Mouse (Mus musculus): Measurements from ENCODE around the gene Cct6b.

DNA sequence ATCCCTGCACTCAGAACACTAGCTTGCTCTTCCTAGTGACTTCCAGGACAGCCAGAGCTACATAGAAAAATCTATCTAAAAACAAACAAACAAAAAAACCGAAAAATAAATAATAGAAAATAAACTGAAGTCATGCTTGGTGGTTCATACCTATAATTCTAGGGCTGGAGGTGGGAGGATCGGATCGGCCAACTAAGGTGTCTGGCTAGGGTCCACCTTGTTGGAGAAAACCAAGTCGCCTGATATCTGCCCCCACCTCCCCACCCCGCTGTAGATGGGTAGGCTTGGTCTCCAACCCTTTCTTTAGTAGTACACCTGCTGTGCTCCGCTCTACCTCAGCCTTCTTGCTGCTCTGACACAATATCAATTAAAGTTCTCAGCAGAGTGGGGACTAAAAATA lies 18.1 kb upstream of the Cct6b start:
- TF ChIP-seq ZC3H11A (IDR thresholded peaks at IDR 0.05; ENCODE audit: borderline replicate concordance, low read depth, low read length), result no peak
- TF ChIP-seq ZNF384 (IDR thresholded peaks at IDR 0.05; ENCODE audit: low read depth, low read length), result no peak

Measured in ES-E14 (cell line).